Mouse (Mus musculus) lung, adult 2 months (tissue): ENCODE measurements around the gene Zbtb49. TPM values are rescaled to one million over a fixed set of nuclear protein-coding genes. Genes with fewer than 3 reads are reported as not detected.

Experiments used
- DNase-seq: peaks from one replicate; pipeline ENCODE4 v3.0.0; 2022
- H3K4me1 ChIP-seq: fragments of 200-500 bp; 2 replicates; pipeline ENCODE4 v1.6.1; 2011; ENCODE audit warnings: low read length; ENCODE audit not compliant: control insufficient read depth, insufficient read depth
- H3K4me3 ChIP-seq: fragments of 200-500 bp; replicated peaks from 2 replicates; pipeline ENCODE3; 2011; ENCODE audit warnings: low read depth, mild to moderate bottlenecking, control low read depth, low read length; ENCODE audit errors: extremely low read depth
- CTCF ChIP-seq: fragments of 200-500 bp; IDR thresholded peaks from 2 replicates; pipeline ENCODE4 v1.5.1; 2011; ENCODE audit warnings: mild to moderate bottlenecking, low read length, control low read depth; ENCODE audit not compliant: insufficient read depth
- POLR2A ChIP-seq: fragments of 200-500 bp; IDR thresholded peaks from 2 replicates; pipeline ENCODE4 v1.6.1; 2011; ENCODE audit warnings: low read depth, mild to moderate bottlenecking, control low read depth, low read length, borderline replicate concordance; ENCODE audit errors: extremely low read depth
- WGBS: fragments of 180-500 bp; shearing (Covaris S2); methylation state at CpG from one replicate; pipeline ENCODE4 v1.1.7; 2018; 5-methylcytosine and 5-hydroxymethylcytosine counted together
- polyA plus RNA-seq: library from polyadenylated mRNA; depleted of rRNA; stranded (reverse); fragments of >200 nt; gene quantifications from 2 replicates; pipeline ENCODE4 v1.2.3, GENCODE M21; 2012; rRNA removed

Zbtb49 gene
- polyA plus RNA-seq, result 13.4 and 18.9 TPM in 2 replicates

DNA sequence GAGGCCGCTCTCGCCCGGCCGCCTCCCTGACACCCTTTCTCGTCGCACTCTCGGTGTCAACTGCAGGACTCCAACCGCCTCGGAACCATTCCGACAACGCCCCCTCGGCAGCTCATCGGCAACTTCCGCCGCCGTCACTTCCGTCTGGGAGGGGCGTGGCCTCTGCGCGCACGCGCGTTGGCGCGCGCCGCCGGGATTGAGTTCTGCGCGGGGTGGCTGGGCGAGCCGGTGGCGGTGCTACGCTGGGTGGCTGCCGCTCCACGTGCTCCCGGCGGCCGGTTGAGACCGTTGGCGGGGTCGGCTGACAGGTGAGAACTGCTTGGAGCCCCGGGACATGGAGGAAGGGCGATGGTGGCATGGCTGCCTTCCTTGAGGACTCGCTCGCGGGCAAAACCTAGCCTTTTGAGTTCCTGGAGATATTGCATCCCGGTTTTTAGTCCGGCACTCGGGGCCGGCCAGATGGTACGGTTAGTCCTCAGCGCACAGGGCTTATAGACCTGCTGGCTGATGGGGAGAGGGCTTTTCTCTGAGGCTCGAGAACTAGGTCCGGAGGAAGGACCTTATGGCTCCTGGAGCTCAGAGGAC is at the start of gene Zbtb49, which contains the start of gene Lyar:
TSS of gene Zbtb49 (minus strand) at position 130 of the 585 bp plus-strand sequence.
TSS of gene Lyar (plus strand) at position 143 of the 585 bp plus-strand sequence.
- DNase-seq, result peak; percentile 98
- peaks cover 2% of the 10 kb centered on the region; the same call in 1 of the 2 replicates for H3K4me1 ChIP-seq
- peak within 1 kb of the TSS; percentile 87 for H3K4me3 ChIP-seq
- WGBS, result under 1% methylated on average over 55 of the region's 55 CpGs
- TF ChIP-seq POLR2A (peak; percentile 44; the same call in 1 of the 2 replicates), CTCF (no peak)

DNA sequence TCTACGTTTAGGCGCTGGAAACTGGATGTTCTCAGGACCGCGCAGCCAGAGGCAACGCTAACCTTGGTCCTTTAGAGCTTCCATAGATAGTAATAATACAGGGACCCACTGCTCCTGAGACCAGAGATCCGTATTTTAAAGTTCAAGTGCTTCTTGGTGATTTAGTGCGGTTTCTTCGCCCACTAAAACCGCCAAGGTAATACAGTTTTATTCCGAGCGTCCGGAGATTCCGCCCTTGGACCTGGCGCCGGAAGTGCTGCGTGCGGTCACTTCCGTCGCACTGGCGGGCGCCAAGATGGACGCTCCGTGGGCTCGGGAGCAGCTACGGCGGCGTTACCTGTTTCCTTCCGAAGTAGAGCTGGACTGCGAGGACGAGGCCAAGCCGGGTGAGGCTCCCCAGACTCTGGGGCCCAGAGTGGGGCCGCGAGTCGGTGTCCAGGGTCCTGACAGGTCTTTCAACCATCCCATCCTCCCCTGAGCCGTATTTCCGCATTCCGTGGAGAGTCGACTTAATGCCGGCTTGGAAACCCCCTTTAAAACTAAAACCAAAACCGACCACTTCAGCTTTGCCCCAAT is 39.9 kb upstream of the Zbtb49 start, which contains the start of gene Tmem128:
TSS of gene Tmem128 (plus strand) at position 79 of the 576 bp plus-strand sequence.
- TF ChIP-seq POLR2A, result peak; percentile 89
- TF ChIP-seq CTCF, result no peak
- H3K4me1 ChIP-seq, result no peaks in the 10 kb centered on the region; the same call in 1 of the 2 replicates
- peak; percentile 75 for DNase-seq
- peak within 1 kb of the TSS; percentile 98 for H3K4me3 ChIP-seq
- under 1% methylated on average over 40 of the region's 40 CpGs for WGBS

DNA sequence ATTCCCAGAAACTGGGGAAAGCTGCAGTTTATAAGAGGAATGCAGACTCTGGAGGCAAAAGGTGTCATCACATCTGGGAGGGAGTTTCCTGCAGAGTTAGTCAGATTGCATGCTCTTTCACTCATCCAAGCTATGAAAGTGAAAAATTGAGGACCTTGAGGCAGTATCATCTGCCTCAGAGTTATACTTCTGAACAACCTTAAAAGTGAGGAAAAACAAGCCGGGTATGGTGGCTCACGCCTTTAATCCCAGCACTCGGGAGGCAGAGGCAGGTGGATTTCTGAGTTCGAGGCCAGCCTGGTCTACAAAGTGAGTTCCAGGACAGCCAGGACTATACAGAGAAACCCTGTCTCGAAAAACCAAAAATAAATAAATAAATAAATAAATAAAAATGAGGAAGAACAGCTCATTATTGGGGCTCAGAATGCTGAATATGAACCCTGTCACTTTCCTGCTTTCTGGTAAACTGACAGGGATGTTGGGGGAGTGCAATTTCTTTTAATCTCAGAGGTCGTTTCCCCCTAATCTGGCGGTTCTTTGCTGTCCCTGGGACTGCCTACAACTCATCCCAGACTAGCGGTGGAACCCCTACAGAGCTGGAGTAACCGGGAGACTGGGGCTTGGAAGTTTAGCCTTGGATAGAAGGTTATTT is 39.3 kb upstream of the Zbtb49 start:
- H3K4me1 ChIP-seq, result no peaks in the 10 kb centered on the region; the same call in 1 of the 2 replicates
- WGBS, result 43% methylated on average over 9 of the region's 9 CpGs
- TF ChIP-seq POLR2A (no peak), CTCF (no peak)
- H3K4me3 ChIP-seq, result peak overlapping the region; percentile 98
- no peak for DNase-seq

DNA sequence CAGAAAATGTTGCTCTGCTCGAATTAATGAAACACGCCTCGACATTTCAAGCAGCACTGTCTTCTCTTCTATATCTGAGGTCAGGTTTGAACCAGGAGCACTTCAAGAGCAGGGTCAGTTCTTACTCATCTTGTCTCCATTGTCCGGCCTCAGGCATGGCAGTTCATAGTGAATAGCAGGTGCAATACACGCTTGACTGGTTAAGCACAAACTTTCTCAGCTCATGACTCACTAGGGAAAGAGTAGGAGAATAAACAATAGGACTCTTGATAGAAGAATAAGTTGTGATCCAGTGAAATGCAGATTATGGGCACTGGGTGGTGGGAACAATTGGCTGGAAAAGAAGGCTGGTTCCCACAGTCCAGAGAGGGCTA is 38.5 kb upstream of the Zbtb49 start:
- DNase-seq, result no peak

DNA sequence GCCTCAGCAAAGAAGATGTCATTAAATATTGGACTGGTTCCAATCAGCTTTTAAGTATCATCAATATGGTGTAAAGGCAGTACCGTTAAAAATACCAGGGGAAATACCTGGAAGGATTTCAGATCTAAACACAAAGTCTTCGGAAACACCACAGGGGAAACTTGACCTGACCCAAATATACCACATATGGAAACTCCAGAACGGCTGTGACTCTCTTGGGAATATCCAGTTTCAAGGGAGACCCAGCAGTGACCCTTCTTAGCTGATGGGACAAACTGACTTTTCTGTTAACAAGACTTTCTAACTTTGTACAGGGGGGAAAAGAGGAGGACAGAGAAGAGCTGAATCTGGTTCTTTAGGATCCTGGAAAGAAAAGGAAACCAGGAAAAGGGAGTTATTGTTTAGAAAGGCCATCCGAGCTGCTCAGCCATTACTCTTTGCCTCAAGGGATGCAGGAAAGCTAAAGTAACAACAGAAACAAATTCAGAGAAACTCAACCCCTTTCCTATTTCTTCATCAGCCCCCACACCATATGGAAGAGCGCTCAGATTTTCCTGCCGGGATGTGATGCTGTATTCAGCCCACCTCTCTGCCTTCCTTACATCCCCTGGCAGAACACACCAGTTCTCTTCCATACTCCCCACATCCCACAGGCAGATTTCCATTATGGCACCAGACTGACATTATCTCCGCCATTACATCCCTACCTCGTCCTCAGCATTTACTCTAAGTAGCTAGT is 37.9 kb upstream of the Zbtb49 start:
- TF ChIP-seq CTCF, result no peak
- no peak for TF ChIP-seq POLR2A
- Histone ChIP-seq H3K4me1 (no peaks in the 10 kb centered on the region; the same call in 1 of the 2 replicates), H3K4me3 (no peak overlapping the region)
- WGBS, result 78% methylated on average over 8 of the region's 8 CpGs
- no peak for DNase-seq

More for the DNA sequence above, 38.5 kb upstream of the Zbtb49 start:
- H3K4me1 ChIP-seq, result no peaks in the 10 kb centered on the region; the same call in 1 of the 2 replicates
- no peak overlapping the region for H3K4me3 ChIP-seq
- no peak for TF ChIP-seq CTCF
- TF ChIP-seq POLR2A, result no peak
- 90% methylated on average over 5 of the region's 5 CpGs for WGBS

DNA sequence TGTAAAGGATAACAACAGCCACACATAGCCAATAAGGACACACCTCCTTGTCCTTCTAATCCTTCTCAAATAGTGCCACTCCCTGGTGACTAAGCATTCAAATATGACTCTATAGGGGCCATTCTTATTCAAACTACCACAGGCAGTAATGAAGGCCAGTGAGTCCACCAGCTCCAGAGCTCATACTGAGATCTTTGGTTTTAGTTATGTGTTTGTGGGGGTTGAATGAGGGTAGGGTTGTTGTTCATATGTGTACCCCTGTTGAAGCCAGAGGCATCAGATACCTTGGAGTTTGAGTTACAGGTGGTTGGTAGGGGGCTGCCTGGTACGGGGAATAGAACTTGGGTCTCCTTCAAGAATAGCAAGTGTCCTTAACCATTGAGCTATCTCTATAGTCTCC is 36.3 kb upstream of the Zbtb49 start:
- no peak for TF ChIP-seq CTCF
- TF ChIP-seq POLR2A, result no peak
- WGBS, result 96% methylated on average over 1 of the region's 1 CpGs
- no peak overlapping the region for H3K4me3 ChIP-seq
- DNase-seq, result no peak
- no peaks in the 10 kb centered on the region; the same call in 1 of the 2 replicates for H3K4me1 ChIP-seq

DNA sequence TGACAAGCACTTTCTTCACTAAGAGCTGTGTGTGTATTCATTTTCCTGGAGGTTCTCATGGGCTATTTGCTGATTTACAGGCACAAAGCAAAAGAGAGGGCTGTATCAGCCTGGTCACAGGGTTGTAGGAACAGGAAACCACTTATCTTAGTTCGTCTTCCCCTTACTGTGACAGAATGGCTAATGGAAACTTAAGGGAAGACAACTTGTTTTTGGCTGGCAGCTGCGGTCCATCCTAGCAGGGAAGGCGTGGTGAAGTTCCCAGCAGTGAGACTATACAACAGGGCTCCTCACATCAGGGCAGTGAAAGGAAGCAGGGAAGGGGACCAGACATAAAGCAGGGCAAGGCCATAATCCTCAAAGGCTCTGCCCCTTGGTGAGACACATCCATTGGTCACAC is 35.4 kb upstream of the Zbtb49 start:
- Histone ChIP-seq H3K4me1 (no peaks in the 10 kb centered on the region; the same call in 1 of the 2 replicates), H3K4me3 (no peak overlapping the region)
- DNase-seq, result no peak
- 38% methylated on average over 3 of the region's 3 CpGs for WGBS
- TF ChIP-seq CTCF (no peak), POLR2A (no peak)

DNA sequence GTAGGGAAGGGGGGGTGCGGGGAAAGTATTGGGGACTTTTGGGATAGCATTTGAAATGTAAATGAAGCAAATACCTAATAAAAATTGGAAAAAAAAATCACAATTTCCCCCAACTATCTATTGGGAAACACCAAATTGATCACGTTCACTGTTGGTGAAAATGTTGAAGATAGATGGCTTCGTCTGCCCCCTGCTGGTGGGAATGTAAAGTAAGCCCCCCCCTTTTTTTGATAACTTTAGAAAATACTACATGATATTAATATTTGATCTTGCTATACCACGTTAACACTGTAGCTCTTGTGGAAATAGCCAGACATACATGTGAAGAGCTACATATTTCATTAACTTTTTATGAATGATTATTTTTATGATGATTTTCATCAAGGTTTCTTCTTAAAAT is 34.9 kb upstream of the Zbtb49 start:
- WGBS, result 39% methylated on average over 4 of the region's 4 CpGs
- Histone ChIP-seq H3K4me1 (no peaks in the 10 kb centered on the region; the same call in 1 of the 2 replicates), H3K4me3 (no peak overlapping the region)
- TF ChIP-seq POLR2A (no peak), CTCF (no peak)
- DNase-seq, result no peak

DNA sequence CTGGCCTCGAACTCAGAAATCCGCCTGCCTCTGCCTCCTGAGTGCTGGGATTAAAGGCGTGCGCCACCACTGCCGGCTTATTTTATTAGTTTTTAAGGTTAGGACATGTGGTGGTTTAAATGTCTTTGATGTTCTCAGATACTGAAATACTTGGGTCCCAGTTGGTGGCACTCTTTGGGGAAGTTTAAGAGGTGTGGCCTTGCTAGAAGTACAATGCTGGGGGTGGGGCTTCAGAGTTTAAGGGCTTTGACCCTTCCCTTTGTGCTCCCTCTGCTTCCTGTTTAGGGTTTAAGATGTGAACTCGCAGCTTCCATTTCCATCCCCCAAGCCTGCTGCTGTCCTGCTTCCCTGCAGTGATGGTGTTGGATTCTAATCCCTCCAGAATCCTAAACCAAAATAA is 21.7 kb upstream of the Zbtb49 start:
- Histone ChIP-seq H3K4me3 (no peak overlapping the region), H3K4me1 (no peaks in the 10 kb centered on the region)
- DNase-seq, result no peak
- TF ChIP-seq POLR2A (no peak), CTCF (no peak)
- 77% methylated on average over 6 of the region's 6 CpGs for WGBS
